Mouse (Mus musculus) spleen, adult 2 months (tissue): ENCODE measurements around the gene Kif23. TPM values are rescaled to one million over a fixed set of nuclear protein-coding genes. Genes with fewer than 3 reads are reported as not detected.

Experiments
- DNase-seq, 2 experiments: peaks; one replicate each; pipeline versions ENCODE4 v3.0.0 to v3.0.0-alpha.2; 2012 to 2021; ENCODE audit warnings: low spot score in 2 of 2, low read depth in 1 of 2
- H3K27ac ChIP-seq: fragments of 200-500 bp; 2 replicates; pipeline ENCODE4 v1.5.1; 2012; ENCODE audit warnings: low read length, inconsistent platforms; ENCODE audit not compliant: insufficient read depth
- H3K27me3 ChIP-seq: fragments of 200-500 bp; 2 replicates; pipeline ENCODE4 v1.6.1; 2012; ENCODE audit warnings: mild to moderate bottlenecking, moderate library complexity, low read length, inconsistent platforms; ENCODE audit not compliant: control insufficient read depth, insufficient read depth
- H3K36me3 ChIP-seq: fragments of 200-500 bp; 2 replicates; pipeline ENCODE4 v1.6.1; 2012; ENCODE audit warnings: mild to moderate bottlenecking, low read length, inconsistent platforms; ENCODE audit not compliant: control insufficient read depth, insufficient read depth
- H3K4me1 ChIP-seq: fragments of 200-500 bp; 2 replicates; pipeline ENCODE4 v1.6.1; 2011; ENCODE audit warnings: inconsistent platforms; ENCODE audit not compliant: control insufficient read depth, insufficient read depth, insufficient read length
- H3K4me3 ChIP-seq: fragments of 200-500 bp; 2 replicates; pipeline ENCODE4 v1.5.1; 2011; ENCODE audit warnings: mild to moderate bottlenecking, inconsistent platforms; ENCODE audit not compliant: insufficient read depth, insufficient read length; ENCODE audit errors: extremely low read depth
- CTCF ChIP-seq: fragments of 200-500 bp; IDR thresholded peaks from 2 replicates; pipeline ENCODE4 v1.5.1; 2011; ENCODE audit warnings: mild to moderate bottlenecking, inconsistent platforms; ENCODE audit not compliant: insufficient read depth, insufficient read length, insufficient replicate concordance; ENCODE audit errors: extremely low read depth
- POLR2A ChIP-seq: fragments of 200-500 bp; IDR thresholded peaks from 2 replicates; pipeline ENCODE4 v1.6.1; 2011; ENCODE audit warnings: low read depth, low read length, inconsistent platforms
- WGBS: fragments of 180-500 bp; shearing (Covaris S2); methylation state at CpG from one replicate; pipeline ENCODE4 v1.1.7; 2018; 5-methylcytosine and 5-hydroxymethylcytosine counted together
- polyA plus RNA-seq: library from polyadenylated mRNA; depleted of rRNA; stranded (reverse); fragments of >200 nt; gene quantifications from 2 replicates; pipeline ENCODE4 v1.2.3, GENCODE M21; 2012; rRNA removed

Gene Kif23
- polyA plus RNA-seq, 1 experiment: 4.6 TPM

GRCm38 (mm10) chr9:61878889-61879288, 67.7 kb downstream of the Kif23 start:
- DNase-seq: peak in 1 of 2 experiments; percentile 40
- no peaks in the 10 kb centered on the region for H3K36me3 ChIP-seq
- H3K27ac ChIP-seq: no peak overlapping the region
- no peak overlapping the region for H3K4me3 ChIP-seq
- TF ChIP-seq POLR2A: no peak
- TF ChIP-seq CTCF: peak; percentile 28; the same call in 1 of the 2 replicates
- H3K27me3 ChIP-seq: no peaks in the 10 kb centered on the region
- 41% methylated on average over 2 of the region's 2 CpGs for WGBS
- no peaks in the 10 kb centered on the region for H3K4me1 ChIP-seq

GRCm38 (mm10) chr9:61877373-61878112, 69.0 kb downstream of the Kif23 start:
- Histone ChIP-seq H3K36me3 (no peaks in the 10 kb centered on the region), H3K4me1 (no peaks in the 10 kb centered on the region), H3K4me3 (no peak overlapping the region), H3K27ac (no peak overlapping the region), H3K27me3 (no peaks in the 10 kb centered on the region)
- 77% methylated on average over 22 of the region's 22 CpGs for WGBS
- no peak for TF ChIP-seq POLR2A
- no peak for TF ChIP-seq CTCF
- no peak for DNase-seq

GRCm38 (mm10) chr9:61873325-61873724, 73.2 kb downstream of the Kif23 start:
- TF ChIP-seq CTCF (no peak), POLR2A (no peak)
- Histone ChIP-seq H3K4me1 (no peaks in the 10 kb centered on the region), H3K27me3 (no peaks in the 10 kb centered on the region), H3K27ac (no peak overlapping the region), H3K4me3 (no peak overlapping the region), H3K36me3 (no peaks in the 10 kb centered on the region)
- WGBS: 17% methylated on average over 8 of the region's 8 CpGs
- no peak for DNase-seq

GRCm38 (mm10) chr9:61872246-61872941, 74.2 kb downstream of the Kif23 start:
- Histone ChIP-seq H3K27me3 (no peaks in the 10 kb centered on the region), H3K36me3 (no peaks in the 10 kb centered on the region), H3K4me1 (no peaks in the 10 kb centered on the region), H3K27ac (no peak overlapping the region), H3K4me3 (no peak overlapping the region)
- WGBS: 61% methylated on average over 8 of the region's 8 CpGs
- TF ChIP-seq CTCF: no peak
- TF ChIP-seq POLR2A: no peak
- DNase-seq: no peak

- H3K27ac ChIP-seq: no peak overlapping the region
- H3K4me1 ChIP-seq: no peaks in the 10 kb centered on the region
- no peak overlapping the region for H3K4me3 ChIP-seq
- no peaks in the 10 kb centered on the region for H3K27me3 ChIP-seq
- 90% methylated on average over 6 of the region's 6 CpGs for WGBS
- DNase-seq: no peak
- H3K36me3 ChIP-seq: no peaks in the 10 kb centered on the region
- TF ChIP-seq POLR2A (no peak), CTCF (no peak)
These were observed 74.7 kb downstream of the Kif23 start for GRCm38 (mm10) chr9:61871839-61872238.

GRCm38 (mm10) chr9:61867659-61868058, 78.9 kb downstream of the Kif23 start:
- Histone ChIP-seq H3K27me3 (no peaks in the 10 kb centered on the region), H3K4me3 (no peak overlapping the region), H3K4me1 (no peaks in the 10 kb centered on the region), H3K27ac (no peak overlapping the region), H3K36me3 (no peaks in the 10 kb centered on the region)
- TF ChIP-seq POLR2A: no peak
- no peak for TF ChIP-seq CTCF
- WGBS: 86% methylated on average over 11 of the region's 11 CpGs
- DNase-seq: no peak

Other genes starting within 250 kb of the Kif23 start
- 10,671 and 13,207 TPM in 2 replicates for gene Rplp1, start 32.2 kb downstream of the Kif23 start, polyA plus RNA-seq
- gene Paqr5, start 80.1 kb upstream of the Kif23 start, polyA plus RNA-seq: 2.7 and 3.0 TPM in 2 replicates
- 1.1 and 1.4 TPM in 2 replicates for gene Glce, start 175.9 kb upstream of the Kif23 start, polyA plus RNA-seq